Mouse (Mus musculus) MEL (cell line): ENCODE measurements around the gene Hagh. TPM values are rescaled to one million over a fixed set of nuclear protein-coding genes. Genes with fewer than 3 reads are reported as not detected.

Experiments
- DNase-seq: peaks from one replicate; pipeline ENCODE4 v3.0.0; 2011; ENCODE audit warnings: low read depth, low spot score
- H3K27ac ChIP-seq: 2 replicates; pipeline ENCODE4 v1.5.1; 2012; ENCODE audit warnings: low read depth, mild to moderate bottlenecking, control low read depth, low read length, moderate library complexity; ENCODE audit not compliant: control insufficient read depth
- H3K27me3 ChIP-seq, 2 experiments: fragments of 150-350 bp in 1 of 2; sonication (generic) in 1 of 2; 2 replicates each; pipeline ENCODE4 v1.6.1; 2012; ENCODE audit warnings: low read length in 2 of 2, mild to moderate bottlenecking in 2 of 2, improper control_type of control experiment in 1 of 2, moderate library complexity in 1 of 2; ENCODE audit not compliant: insufficient read depth in 2 of 2, control insufficient read depth in 1 of 2
- H3K36me3 ChIP-seq, 2 experiments: 2 replicates each; pipeline ENCODE4 v1.6.1; 2012 to 2014; ENCODE audit warnings: low read length in 2 of 2, improper control_type of control experiment in 1 of 2, inconsistent platforms in 1 of 2, mild to moderate bottlenecking in 1 of 2; ENCODE audit not compliant: insufficient read depth in 2 of 2, control insufficient read depth in 1 of 2
- H3K4me1 ChIP-seq, 2 experiments: fragments of 150-350 bp in 1 of 2; sonication (generic) in 1 of 2; 2 replicates each; pipeline ENCODE4 v1.6.1; 2012; ENCODE audit warnings: low read length in 2 of 2, improper control_type of control experiment in 1 of 2, mild to moderate bottlenecking in 1 of 2; ENCODE audit not compliant: insufficient read depth in 2 of 2, control insufficient read depth in 1 of 2
- H3K4me3 ChIP-seq, 2 experiments: fragments of 150-350 bp in 1 of 2; sonication (generic) in 1 of 2; 2 replicates each; pipeline ENCODE4 v1.5.1; 2012; ENCODE audit warnings: low read depth in 2 of 2, low read length in 2 of 2, mild to moderate bottlenecking in 2 of 2, moderate library complexity in 2 of 2, control low read depth in 1 of 2, improper control_type of control experiment in 1 of 2; ENCODE audit not compliant: control insufficient read depth in 1 of 2, insufficient read depth in 1 of 2
- H3K79me2 ChIP-seq: 2 replicates; pipeline ENCODE4 v1.6.1; 2012; ENCODE audit warnings: mild to moderate bottlenecking, low read length, moderate library complexity; ENCODE audit not compliant: control insufficient read depth, poor library complexity, insufficient read depth
- H3K9ac ChIP-seq: 2 replicates; pipeline ENCODE4 v1.6.1; 2012; ENCODE audit warnings: low read depth, mild to moderate bottlenecking, control low read depth, low read length, moderate library complexity; ENCODE audit not compliant: control insufficient read depth, poor library complexity, severe bottlenecking
- H3K9me3 ChIP-seq: fragments of 150-350 bp; sonication (generic); replicated peaks from 2 replicates; pipeline ENCODE4 v1.6.1; 2012; ENCODE audit warnings: mild to moderate bottlenecking, low read length, improper control_type of control experiment, moderate library complexity; ENCODE audit not compliant: insufficient read depth
- CHD2 ChIP-seq: IDR thresholded peaks from 2 replicates; pipeline ENCODE4 v1.6.1; 2011; ENCODE audit warnings: low read length, improper control_type of control experiment
- CTCF ChIP-seq, 3 experiments: IDR thresholded peaks in 2 of 3; conservative IDR thresholded peaks in 1 of 3; 2 replicates each; pipeline ENCODE4 v1.5.1; 2011 to 2012; ENCODE audit warnings: low read length in 3 of 3, low read depth in 2 of 3, mild to moderate bottlenecking in 2 of 3, improper control_type of control experiment in 1 of 3, inconsistent platforms in 1 of 3, mixed read lengths in 1 of 3, moderate library complexity in 1 of 3; ENCODE audit not compliant: control insufficient read depth in 1 of 3, insufficient read depth in 1 of 3, poor library complexity in 1 of 3, severe bottlenecking in 1 of 3
- E2F4 ChIP-seq: IDR thresholded peaks from 2 replicates; pipeline ENCODE4 v1.6.1; 2011; ENCODE audit warnings: low read depth, low read length, improper control_type of control experiment, borderline replicate concordance
- ELF1 ChIP-seq: IDR thresholded peaks from 2 replicates; pipeline ENCODE4 v1.6.1; 2014; ENCODE audit warnings: low read depth, mild to moderate bottlenecking, inconsistent platforms, low read length, improper control_type of control experiment, moderate library complexity
- GATA1 ChIP-seq: IDR thresholded peaks from 2 replicates; pipeline ENCODE4 v1.6.1; 2011; ENCODE audit warnings: low read depth, low read length, improper control_type of control experiment
- HCFC1 ChIP-seq: IDR thresholded peaks from 2 replicates; pipeline ENCODE4 v1.6.1; 2012; ENCODE audit warnings: low read depth, mild to moderate bottlenecking, inconsistent platforms, low read length, improper control_type of control experiment, moderate library complexity
- MXI1 ChIP-seq: IDR thresholded peaks from 2 replicates; pipeline ENCODE4 v1.6.1; 2011; ENCODE audit warnings: mild to moderate bottlenecking, low read depth, low read length, improper control_type of control experiment
- MYB ChIP-seq: IDR thresholded peaks from 2 replicates; pipeline ENCODE4 v1.6.1; 2011; ENCODE audit warnings: mild to moderate bottlenecking, low read depth, low read length, improper control_type of control experiment
- MYC ChIP-seq: IDR thresholded peaks from 2 replicates; pipeline ENCODE4 v1.6.1; 2011; ENCODE audit warnings: low read depth, mild to moderate bottlenecking, low read length, improper control_type of control experiment, moderate library complexity
- POLR2A ChIP-seq, 2 experiments: IDR thresholded peaks; 2 replicates each; pipeline ENCODE4 v1.6.1; 2011 to 2012; ENCODE audit warnings: low read length in 2 of 2, mild to moderate bottlenecking in 2 of 2, control low read depth in 1 of 2, improper control_type of control experiment in 1 of 2, low read depth in 1 of 2, moderate library complexity in 1 of 2; ENCODE audit not compliant: control insufficient read depth in 1 of 2, insufficient read depth in 1 of 2, poor library complexity in 1 of 2
- RAD21 ChIP-seq: IDR thresholded peaks from 2 replicates; pipeline ENCODE4 v1.6.1; 2011; ENCODE audit warnings: mild to moderate bottlenecking, low read depth, low read length, improper control_type of control experiment
- SMC3 ChIP-seq: IDR thresholded peaks from 2 replicates; pipeline ENCODE4 v1.6.1; 2011; ENCODE audit warnings: low read depth, low read length, improper control_type of control experiment
- USF1 ChIP-seq: IDR thresholded peaks from 2 replicates; pipeline ENCODE4 v1.6.1; 2014; ENCODE audit warnings: low read depth, mild to moderate bottlenecking, inconsistent platforms, low read length, improper control_type of control experiment, moderate library complexity
- ZC3H11A ChIP-seq: IDR thresholded peaks from 2 replicates; pipeline ENCODE4 v1.6.1; 2012; ENCODE audit warnings: low read depth, mild to moderate bottlenecking, inconsistent platforms, low read length, improper control_type of control experiment
- ZKSCAN1 ChIP-seq: IDR thresholded peaks from 2 replicates; pipeline ENCODE4 v1.6.1; 2012; ENCODE audit warnings: low read depth, mild to moderate bottlenecking, inconsistent platforms, low read length, improper control_type of control experiment, moderate library complexity
- ZMIZ1 ChIP-seq: IDR thresholded peaks from 2 replicates; pipeline ENCODE4 v1.6.1; 2012; ENCODE audit warnings: low read depth, mild to moderate bottlenecking, inconsistent platforms, low read length, improper control_type of control experiment, moderate library complexity
- ZNF384 ChIP-seq: IDR thresholded peaks from 2 replicates; pipeline ENCODE4 v1.6.1; 2012; ENCODE audit warnings: low read depth, mild to moderate bottlenecking, inconsistent platforms, low read length, improper control_type of control experiment
- polyA plus RNA-seq, 2 experiments: library from polyadenylated mRNA; stranded (reverse) in 1 of 2; unstranded in 1 of 2; fragments of >175 nt in 1 of 2; fragments of >200 nt in 1 of 2; gene quantifications; 2 replicates each; pipeline versions ENCODE4 v1.2.1 to v1.2.4; 2012; ENCODE audit warnings: low replicate concordance in 2 of 2, low read depth in 1 of 2; ENCODE audit not compliant: insufficient read length in 2 of 2, insufficient read depth in 1 of 2, missing spikeins in 1 of 2
- total RNA-seq: library from RNA; depleted of rRNA; stranded (reverse); fragments of 300-350 nt; gene quantifications from 2 replicates; pipeline ENCODE4 v1.2.3, GENCODE M21; 2012

Hagh gene
- total and polyA plus RNA-seq, 3 experiments = 37.5 to 49.6 TPM; not detected in 1

DNA sequence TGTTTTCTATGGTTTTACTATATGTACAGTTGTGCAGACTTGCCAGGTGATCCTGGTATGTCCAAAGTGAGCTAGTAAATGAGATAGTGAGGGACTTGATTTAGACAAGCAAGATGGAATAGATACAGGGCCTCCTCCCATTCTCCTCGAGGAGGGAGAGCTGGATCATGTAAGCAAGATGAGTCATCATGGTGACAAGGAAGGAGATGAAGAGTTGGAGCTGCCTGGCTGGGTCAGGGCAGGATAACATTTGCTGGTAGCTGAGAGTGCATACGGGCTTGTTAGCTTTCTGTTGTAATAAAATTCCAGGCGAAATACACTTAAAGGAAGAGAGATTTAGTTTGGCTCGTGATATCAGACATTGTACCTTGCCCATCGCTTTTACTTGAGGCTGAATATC, 398 bp downstream of the Hagh start:
- no peak for DNase-seq
- H3K4me1 ChIP-seq = no peaks in the 10 kb centered on the region
- H3K36me3 ChIP-seq = no peaks in the 10 kb centered on the region
- TF ChIP-seq E2F4 (no peak), USF1 (no peak), ELF1 (no peak), ZNF384 (no peak), ZKSCAN1 (no peak), MYC (no peak), GATA1 (no peak), RAD21 (no peak)
- peaks cover 6 to 23% of the 10 kb centered on the region in 2 experiments for H3K27me3 ChIP-seq
- H3K9ac ChIP-seq = no peak overlapping the region
- H3K79me2 ChIP-seq = no peaks in the 10 kb centered on the region
- no peak overlapping the region for H3K4me3 ChIP-seq
- H3K9me3 ChIP-seq = no peaks in the 10 kb centered on the region
- no peak overlapping the region for H3K27ac ChIP-seq

DNA sequence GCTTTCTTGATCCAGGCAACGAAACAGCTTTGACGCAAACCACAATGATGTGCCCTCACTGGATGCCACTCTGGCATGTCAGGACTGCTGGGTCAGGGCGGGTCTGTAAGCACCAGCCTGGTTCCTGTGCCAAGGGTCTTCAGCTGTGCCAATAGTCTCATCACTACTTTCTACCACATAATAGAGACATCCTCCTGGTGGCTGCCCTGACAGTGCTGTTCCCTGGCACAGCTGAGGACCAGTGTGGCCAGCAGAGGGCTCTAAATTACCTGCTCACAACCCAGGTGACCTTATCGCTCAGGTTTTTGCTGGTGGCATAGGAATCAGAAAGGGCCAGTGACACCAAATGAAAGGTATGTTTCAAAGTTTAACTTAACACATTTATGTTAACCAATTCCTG, 1.2 kb downstream of the Hagh start:
- H3K9me3 ChIP-seq = no peaks in the 10 kb centered on the region
- H3K36me3 ChIP-seq = no peaks in the 10 kb centered on the region
- no peaks in the 10 kb centered on the region for H3K4me1 ChIP-seq
- H3K27me3 ChIP-seq = peaks cover 4 to 16% of the 10 kb centered on the region in 2 experiments
- no peak overlapping the region for H3K27ac ChIP-seq
- no peak for TF ChIP-seq MXI1
- peak; percentile 55 for TF ChIP-seq SMC3
- TF ChIP-seq CTCF (IDR thresholded peaks at IDR 0.05 in 2 of 3, conservative IDR thresholded peaks at IDR 0.05 in 1 of 3; ENCODE audit: control insufficient read depth in 1 of 3, insufficient read depth in 1 of 3, low read depth in 2 of 3, low read length in 3 of 3, poor library complexity in 1 of 3, severe bottlenecking in 1 of 3) = peak; percentile 7 to 53 (median 47); a peak in 4 of 6 replicates
- peak; percentile 21; the same call in 1 of the 2 replicates for TF ChIP-seq ZC3H11A
- TF ChIP-seq HCFC1 = no peak
- no peak for TF ChIP-seq ELF1
- peak; percentile 30 for TF ChIP-seq RAD21
- no peak for TF ChIP-seq ZMIZ1
- TF ChIP-seq POLR2A (IDR thresholded peaks at IDR 0.05; ENCODE audit: control insufficient read depth in 1 of 2, insufficient read depth in 1 of 2, low read depth in 1 of 2, low read length in 2 of 2, poor library complexity in 1 of 2) = no peak
- H3K4me3 ChIP-seq = no peak overlapping the region
- H3K79me2 ChIP-seq = no peaks in the 10 kb centered on the region
- DNase-seq = peak; percentile 25
- H3K9ac ChIP-seq = no peak overlapping the region

DNA sequence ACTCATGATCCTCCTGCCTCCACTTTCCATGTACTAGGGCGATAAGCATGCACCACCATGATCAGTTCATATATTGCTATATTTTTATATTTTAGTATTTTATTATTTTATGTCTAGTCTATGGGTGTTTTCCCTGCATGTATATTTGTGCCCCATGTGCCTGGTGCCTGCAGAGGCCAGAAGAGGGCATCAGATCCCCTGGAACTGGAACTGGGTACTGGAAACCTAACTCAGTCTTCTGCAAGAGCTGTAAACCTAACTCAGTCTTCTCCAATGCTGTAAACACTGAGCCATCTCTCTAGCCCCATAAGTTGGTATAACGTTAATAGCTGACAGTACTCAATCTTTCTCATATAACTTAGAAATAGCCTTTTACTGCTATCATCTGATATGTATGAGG, 2.7 kb downstream of the Hagh start:
- no peak overlapping the region for H3K9ac ChIP-seq
- TF ChIP-seq ZC3H11A (peak; percentile 23; the same call in 1 of the 2 replicates), RAD21 (peak; percentile 58), MYB (no peak), CHD2 (no peak), SMC3 (peak; percentile 41; the same call in 1 of the 2 replicates), CTCF (IDR thresholded peaks at IDR 0.05 in 2 of 3, conservative IDR thresholded peaks at IDR 0.05 in 1 of 3; ENCODE audit: control insufficient read depth in 1 of 3, insufficient read depth in 1 of 3, low read depth in 2 of 3, low read length in 3 of 3, poor library complexity in 1 of 3, severe bottlenecking in 1 of 3) (peak; percentile 6 to 54 (median 51); a peak in 4 of 6 replicates)
- no peaks in the 10 kb centered on the region for H3K79me2 ChIP-seq
- no peak overlapping the region for H3K27ac ChIP-seq
- H3K4me3 ChIP-seq = no peak overlapping the region
- DNase-seq = peak; percentile 31
- H3K4me1 ChIP-seq = no peaks in the 10 kb centered on the region
- peaks cover under 1 to 14% of the 10 kb centered on the region in 2 experiments; a peak in 2 of 4 replicates for H3K27me3 ChIP-seq
- H3K36me3 ChIP-seq = no peaks in the 10 kb centered on the region
- H3K9me3 ChIP-seq = no peaks in the 10 kb centered on the region
